Mouse (Mus musculus): ENCODE measurements around the gene Apol7e. TPM values are rescaled to one million over a fixed set of nuclear protein-coding genes. Genes with fewer than 3 reads are reported as not detected.

The Apol7e gene
- polyA plus RNA-seq, 1 experiment: 2.4 TPM

DNA sequence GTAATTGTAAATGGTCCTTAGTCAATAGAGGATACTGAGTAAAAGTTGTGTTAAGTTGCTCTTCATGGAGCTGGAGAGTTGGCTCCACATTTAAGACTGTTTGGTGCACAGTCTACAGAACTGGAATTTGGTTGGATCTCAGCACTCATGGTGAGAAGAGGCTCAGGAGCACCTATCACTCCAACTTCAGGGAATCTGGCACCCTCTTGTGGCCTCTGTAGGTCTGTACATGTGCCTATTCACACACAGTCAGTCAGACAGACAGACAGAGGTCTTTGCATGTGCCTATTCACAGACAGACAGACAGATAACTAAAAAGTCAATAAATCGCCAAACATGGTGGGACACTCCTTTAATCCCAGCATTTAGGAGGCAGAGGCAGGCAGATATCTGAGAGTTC lies 51.8 kb downstream of the Apol7e start:
- TF ChIP-seq POLR2A (IDR thresholded peaks at IDR 0.05; ENCODE audit: low read depth, low read length): no peak
- TF ChIP-seq CTCF (conservative IDR thresholded peaks at IDR 0.05; ENCODE audit: insufficient read depth, insufficient read length, low read depth, low read length): peak; percentile 91
- no peak overlapping the region for H3K4me3 ChIP-seq (ENCODE audit: insufficient read depth, low read depth, low read length)
- H3K27ac ChIP-seq (ENCODE audit: insufficient read depth, low read depth, low read length): no peak overlapping the region
- peak; percentile 60 for DNase-seq
- H3K27me3 ChIP-seq (replicated peaks; ENCODE audit: control insufficient read depth, insufficient read depth, low read length): no peaks in the 10 kb centered on the region
- no peaks in the 10 kb centered on the region for H3K4me1 ChIP-seq (ENCODE audit: control insufficient read depth, insufficient read depth, low read length)
- H3K36me3 ChIP-seq (ENCODE audit: control insufficient read depth, insufficient read depth, low read length): no peaks in the 10 kb centered on the region
- WGBS: 28% methylated on average over 1 of the region's 1 CpGs

DNA sequence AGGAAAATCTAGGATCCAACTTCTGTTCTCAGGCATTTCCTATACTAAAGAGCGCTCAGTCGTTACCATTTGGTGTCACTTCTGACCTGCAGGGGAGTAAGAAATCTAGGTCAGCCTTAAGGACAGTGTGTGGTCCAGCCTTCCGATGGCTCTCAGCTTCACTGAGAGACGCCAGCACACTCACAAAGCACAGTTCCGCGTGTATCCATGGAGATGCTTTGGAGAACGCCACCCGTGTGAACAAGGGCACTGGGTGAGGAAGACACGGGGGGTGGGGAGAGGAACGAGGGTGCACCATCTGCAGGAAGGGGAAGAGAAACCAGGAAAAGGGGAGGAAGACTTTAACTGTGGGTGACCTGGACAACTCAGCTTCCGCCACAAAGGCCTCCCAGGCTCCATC lies 53.8 kb downstream of the Apol7e start:
- Histone ChIP-seq H3K36me3 (ENCODE audit: control insufficient read depth, insufficient read depth, low read length) (no peaks in the 10 kb centered on the region), H3K4me1 (ENCODE audit: control insufficient read depth, insufficient read depth, low read length) (no peaks in the 10 kb centered on the region), H3K27me3 (replicated peaks; ENCODE audit: control insufficient read depth, insufficient read depth, low read length) (no peaks in the 10 kb centered on the region), H3K4me3 (ENCODE audit: insufficient read depth, low read depth, low read length) (no peak overlapping the region), H3K27ac (ENCODE audit: insufficient read depth, low read depth, low read length) (no peak overlapping the region)
- TF ChIP-seq POLR2A (IDR thresholded peaks at IDR 0.05; ENCODE audit: low read depth, low read length) (no peak), CTCF (conservative IDR thresholded peaks at IDR 0.05; ENCODE audit: insufficient read depth, insufficient read length, low read depth, low read length) (no peak)
- WGBS: 36% methylated on average over 11 of the region's 11 CpGs
- no peak for DNase-seq

DNA sequence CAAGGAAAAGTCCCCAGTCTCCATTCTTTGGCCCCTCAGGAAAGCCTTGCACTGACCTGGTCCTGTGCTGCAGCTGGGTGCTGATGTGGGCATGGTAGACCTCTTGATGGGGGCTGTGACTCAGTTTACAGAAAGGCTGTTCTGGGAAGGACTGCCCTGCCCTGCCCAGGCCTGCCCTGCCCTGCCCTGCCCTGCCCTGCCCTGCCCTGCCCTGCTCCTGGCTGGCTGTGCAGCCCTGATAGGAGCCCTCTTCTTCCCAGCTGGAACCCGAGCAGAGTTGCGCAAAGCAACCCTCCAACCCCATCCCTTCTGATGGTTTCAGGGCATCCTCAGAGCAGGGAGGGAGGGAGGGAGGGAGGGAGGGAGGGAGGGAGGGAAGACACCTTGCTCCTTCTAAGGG lies 56.5 kb downstream of the Apol7e start:
- Histone ChIP-seq H3K27ac (ENCODE audit: insufficient read depth, low read depth, low read length) (no peak overlapping the region), H3K4me3 (ENCODE audit: insufficient read depth, low read depth, low read length) (no peak overlapping the region), H3K4me1 (ENCODE audit: control insufficient read depth, insufficient read depth, low read length) (no peaks in the 10 kb centered on the region), H3K27me3 (replicated peaks; ENCODE audit: control insufficient read depth, insufficient read depth, low read length) (no peaks in the 10 kb centered on the region), H3K36me3 (ENCODE audit: control insufficient read depth, insufficient read depth, low read length) (no peaks in the 10 kb centered on the region)
- TF ChIP-seq POLR2A (IDR thresholded peaks at IDR 0.05; ENCODE audit: low read depth, low read length) (no peak), CTCF (conservative IDR thresholded peaks at IDR 0.05; ENCODE audit: insufficient read depth, insufficient read length, low read depth, low read length) (no peak)
- 83% methylated on average over 2 of the region's 2 CpGs for whole genome bisulfite sequencing
- DNase-seq: no peak

DNA sequence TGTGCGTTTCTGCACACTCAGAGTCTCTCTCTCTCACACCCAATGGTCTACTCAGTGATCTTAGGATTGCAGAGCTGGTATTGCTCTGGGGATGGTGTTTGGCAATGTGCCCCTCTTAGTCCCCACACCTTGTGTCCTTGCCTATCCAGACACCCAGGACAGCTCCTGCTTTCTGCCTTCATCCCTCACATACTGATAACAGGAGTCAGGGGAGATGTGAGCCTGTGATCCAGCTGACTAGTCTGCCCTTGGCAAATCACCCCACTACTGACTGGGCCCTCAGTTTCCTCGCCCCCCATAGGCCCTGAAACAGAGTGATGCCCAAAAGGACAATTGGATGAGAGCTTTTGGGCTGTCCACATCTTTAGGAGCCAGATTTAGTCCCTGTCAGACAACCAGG lies 57.4 kb downstream of the Apol7e start:
- Histone ChIP-seq H3K4me3 (ENCODE audit: insufficient read depth, low read depth, low read length) (no peak overlapping the region), H3K27me3 (replicated peaks; ENCODE audit: control insufficient read depth, insufficient read depth, low read length) (no peaks in the 10 kb centered on the region), H3K4me1 (ENCODE audit: control insufficient read depth, insufficient read depth, low read length) (no peaks in the 10 kb centered on the region), H3K36me3 (ENCODE audit: control insufficient read depth, insufficient read depth, low read length) (no peaks in the 10 kb centered on the region), H3K27ac (ENCODE audit: insufficient read depth, low read depth, low read length) (no peak overlapping the region)
- DNase-seq: no peak
- no peak for TF ChIP-seq POLR2A (IDR thresholded peaks at IDR 0.05; ENCODE audit: low read depth, low read length)
- TF ChIP-seq CTCF (conservative IDR thresholded peaks at IDR 0.05; ENCODE audit: insufficient read depth, insufficient read length, low read depth, low read length): no peak
- WGBS: 69% methylated on average over 2 of the region's 2 CpGs

DNA sequence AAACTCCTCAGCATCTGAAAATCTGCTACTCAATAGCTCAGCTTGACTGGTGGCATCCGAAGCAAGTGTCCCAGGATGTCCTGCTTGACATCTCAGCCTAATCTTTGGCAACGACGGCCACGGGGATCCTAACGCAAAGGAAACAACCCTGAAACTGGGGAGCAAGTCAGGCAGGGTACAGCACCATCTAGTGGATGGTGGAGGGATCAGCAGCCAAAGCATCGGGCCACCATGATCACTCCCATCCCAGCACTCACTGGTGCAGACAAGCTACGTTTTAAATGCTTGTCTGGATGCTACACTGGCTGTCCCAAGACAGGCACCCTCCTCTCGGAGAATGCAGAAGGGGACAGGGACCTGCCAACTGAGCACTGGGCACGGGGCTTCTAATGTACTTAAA lies 58.2 kb downstream of the Apol7e start, which contains the start of gene Apol8:
Gene Apol8, minus strand, starts transcription at position 156 of the 400 bp plus-strand sequence.
- no peaks in the 10 kb centered on the region for H3K4me1 ChIP-seq (ENCODE audit: control insufficient read depth, insufficient read depth, low read length)
- WGBS: 5% methylated on average over 9 of the region's 9 CpGs
- H3K4me3 ChIP-seq (ENCODE audit: insufficient read depth, low read depth, low read length): no peak within 1 kb of the TSS
- DNase-seq: peak; percentile 47
- H3K27me3 ChIP-seq (replicated peaks; ENCODE audit: control insufficient read depth, insufficient read depth, low read length): no peaks in the 10 kb centered on the region
- peaks cover 6% of the 10 kb centered on the region; the same call in 1 of the 2 replicates for H3K36me3 ChIP-seq (ENCODE audit: control insufficient read depth, insufficient read depth, low read length)
- peak; percentile 97 for TF ChIP-seq CTCF (conservative IDR thresholded peaks at IDR 0.05; ENCODE audit: insufficient read depth, insufficient read length, low read depth, low read length)
- TF ChIP-seq POLR2A (IDR thresholded peaks at IDR 0.05; ENCODE audit: low read depth, low read length): no peak
- H3K27ac ChIP-seq (ENCODE audit: insufficient read depth, low read depth, low read length): no peak within 1 kb of the TSS

DNA sequence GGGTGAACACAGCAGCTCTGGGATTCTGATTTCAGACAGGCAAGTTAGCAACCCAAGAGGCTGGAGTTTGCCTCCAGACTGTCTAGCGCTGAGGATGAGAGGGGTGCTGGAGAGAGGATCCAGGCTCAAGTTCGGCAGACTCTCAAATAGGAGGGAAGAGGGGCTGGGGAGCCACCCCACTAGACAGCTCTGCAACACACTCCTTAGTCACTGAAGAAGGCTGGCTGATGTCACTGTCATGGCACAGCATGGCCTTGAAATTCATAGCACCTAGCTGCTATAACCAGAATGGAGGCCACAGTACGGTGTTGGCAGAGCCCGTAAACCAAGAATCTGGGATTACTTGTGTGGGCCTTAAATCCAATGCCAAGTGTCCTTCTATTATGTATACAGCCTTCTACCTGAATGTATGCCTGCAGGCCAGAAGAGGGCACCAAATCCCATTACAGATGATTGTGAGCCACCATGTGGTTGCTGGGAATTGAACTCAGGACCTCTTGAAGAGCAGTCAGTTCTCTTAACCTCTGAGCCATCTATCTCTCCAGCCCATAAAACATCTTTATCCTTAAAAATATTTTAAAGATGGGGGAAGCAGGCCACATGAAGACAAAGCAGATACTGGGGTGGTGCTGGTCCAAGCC lies 59.0 kb downstream of the Apol7e start:
- WGBS: 78% methylated on average over 4 of the region's 4 CpGs
- Histone ChIP-seq H3K4me1 (ENCODE audit: control insufficient read depth, insufficient read depth, low read length) (no peaks in the 10 kb centered on the region), H3K27me3 (replicated peaks; ENCODE audit: control insufficient read depth, insufficient read depth, low read length) (no peaks in the 10 kb centered on the region), H3K27ac (ENCODE audit: insufficient read depth, low read depth, low read length) (no peak overlapping the region), H3K36me3 (ENCODE audit: control insufficient read depth, insufficient read depth, low read length) (peaks cover 6% of the 10 kb centered on the region; the same call in 1 of the 2 replicates), H3K4me3 (ENCODE audit: insufficient read depth, low read depth, low read length) (no peak overlapping the region)
- DNase-seq: no peak
- TF ChIP-seq CTCF (conservative IDR thresholded peaks at IDR 0.05; ENCODE audit: insufficient read depth, insufficient read length, low read depth, low read length) (no peak), POLR2A (IDR thresholded peaks at IDR 0.05; ENCODE audit: low read depth, low read length) (no peak)

DNA sequence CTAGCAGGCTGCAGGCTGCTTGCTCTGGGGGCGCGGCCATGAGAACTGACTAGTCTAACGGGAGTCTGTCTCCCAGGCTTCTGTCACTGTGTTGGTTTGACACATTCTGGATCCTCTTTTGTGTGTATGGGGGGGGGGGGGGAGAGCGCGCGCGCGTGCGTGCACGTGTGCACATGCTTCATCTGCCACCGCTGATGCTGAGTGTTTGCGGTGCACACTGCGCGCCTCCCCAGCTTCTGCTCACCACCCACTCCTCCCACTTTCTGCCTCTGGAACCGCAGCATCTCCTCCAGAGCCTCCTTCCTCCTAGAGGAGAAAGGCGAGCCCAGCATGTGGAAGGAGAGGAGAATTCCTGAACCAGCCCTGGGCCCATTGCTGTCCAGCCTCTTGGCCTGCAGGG lies 61.4 kb downstream of the Apol7e start:
- Histone ChIP-seq H3K36me3 (ENCODE audit: control insufficient read depth, insufficient read depth, low read length) (peaks cover 9% of the 10 kb centered on the region; the same call in 1 of the 2 replicates), H3K27ac (ENCODE audit: insufficient read depth, low read depth, low read length) (no peak overlapping the region), H3K4me1 (ENCODE audit: control insufficient read depth, insufficient read depth, low read length) (no peaks in the 10 kb centered on the region), H3K4me3 (ENCODE audit: insufficient read depth, low read depth, low read length) (no peak overlapping the region), H3K27me3 (replicated peaks; ENCODE audit: control insufficient read depth, insufficient read depth, low read length) (no peaks in the 10 kb centered on the region)
- no peak for TF ChIP-seq POLR2A (IDR thresholded peaks at IDR 0.05; ENCODE audit: low read depth, low read length)
- no peak for TF ChIP-seq CTCF (conservative IDR thresholded peaks at IDR 0.05; ENCODE audit: insufficient read depth, insufficient read length, low read depth, low read length)
- WGBS: 89% methylated on average over 16 of the region's 16 CpGs
- DNase-seq: no peak

Measured in kidney, adult 2 months (tissue).